Mouse (Mus musculus): ENCODE data around the gene Tnni1. TPM values are rescaled to one million over a fixed set of nuclear protein-coding genes. Genes with fewer than 3 reads are reported as not detected.
A peak's percentile ranks its signal among the peaks of the same experiment; 100 is the strongest.

Tnni1 gene
- polyA plus RNA-seq (2012; rRNA removed) = 0.80 and 1.3 TPM in 2 replicates

GRCm38 (mm10) chr1:135778780-135779535 lies at the start of gene Tnni1:
Gene Tnni1 (plus strand): TSS chr1:135779434.
- no peak within 1 kb of the TSS for H3K4me3 ChIP-seq (ENCODE audit: extremely low read depth, insufficient read depth, insufficient read length)
- no peaks in the 10 kb centered on the region for H3K36me3 ChIP-seq (ENCODE audit: control insufficient read depth, insufficient read depth, low read length)
- H3K27me3 ChIP-seq (ENCODE audit: control insufficient read depth, insufficient read depth, low read length) = no peaks in the 10 kb centered on the region
- no peak within 1 kb of the TSS for H3K27ac ChIP-seq (ENCODE audit: insufficient read depth, low read length)
- DNase-seq (ENCODE audit: low read depth in 1 of 2, low spot score in 2 of 2) = no peak
- WGBS = 8% methylated on average over 22 of the region's 22 CpGs
- H3K4me1 ChIP-seq (ENCODE audit: control insufficient read depth, insufficient read depth, insufficient read length) = no peaks in the 10 kb centered on the region
- TF ChIP-seq CTCF (IDR thresholded peaks at IDR 0.05; ENCODE audit: extremely low read depth, insufficient read depth, insufficient read length, insufficient replicate concordance) (no peak), POLR2A (IDR thresholded peaks at IDR 0.05; ENCODE audit: low read depth, low read length) (no peak)

- no peak for DNase-seq (ENCODE audit: low read depth in 1 of 2, low spot score in 2 of 2)
- TF ChIP-seq POLR2A (IDR thresholded peaks at IDR 0.05; ENCODE audit: low read depth, low read length) (no peak), CTCF (IDR thresholded peaks at IDR 0.05; ENCODE audit: extremely low read depth, insufficient read depth, insufficient read length, insufficient replicate concordance) (no peak)
- Histone ChIP-seq H3K36me3 (ENCODE audit: control insufficient read depth, insufficient read depth, low read length) (no peaks in the 10 kb centered on the region), H3K27me3 (ENCODE audit: control insufficient read depth, insufficient read depth, low read length) (no peaks in the 10 kb centered on the region), H3K27ac (ENCODE audit: insufficient read depth, low read length) (peak overlapping the region; percentile 88; the same call in 1 of the 2 replicates), H3K4me3 (ENCODE audit: extremely low read depth, insufficient read depth, insufficient read length) (peak overlapping the region; percentile 79), H3K4me1 (ENCODE audit: control insufficient read depth, insufficient read depth, insufficient read length) (peaks cover 16% of the 10 kb centered on the region; the same call in 1 of the 2 replicates)
- WGBS = 19% methylated on average over 4 of the region's 4 CpGs
These were observed 49.4 kb upstream of the Tnni1 start for GRCm38 (mm10) chr1:135729821-135730220.

GRCm38 (mm10) chr1:135730296-135730695 lies 48.9 kb upstream of the Tnni1 start:
- peaks cover 16% of the 10 kb centered on the region; the same call in 1 of the 2 replicates for H3K4me1 ChIP-seq (ENCODE audit: control insufficient read depth, insufficient read depth, insufficient read length)
- 32% methylated on average over 3 of the region's 3 CpGs for WGBS
- H3K27ac ChIP-seq (ENCODE audit: insufficient read depth, low read length) = peak overlapping the region; percentile 27
- DNase-seq (ENCODE audit: low read depth in 1 of 2, low spot score in 2 of 2) = no peak
- peak overlapping the region; percentile 79; the same call in 1 of the 2 replicates for H3K4me3 ChIP-seq (ENCODE audit: extremely low read depth, insufficient read depth, insufficient read length)
- H3K27me3 ChIP-seq (ENCODE audit: control insufficient read depth, insufficient read depth, low read length) = no peaks in the 10 kb centered on the region
- no peaks in the 10 kb centered on the region for H3K36me3 ChIP-seq (ENCODE audit: control insufficient read depth, insufficient read depth, low read length)
- no peak for TF ChIP-seq POLR2A (IDR thresholded peaks at IDR 0.05; ENCODE audit: low read depth, low read length)
- no peak for TF ChIP-seq CTCF (IDR thresholded peaks at IDR 0.05; ENCODE audit: extremely low read depth, insufficient read depth, insufficient read length, insufficient replicate concordance)

GRCm38 (mm10) chr1:135731393-135731792 lies 47.8 kb upstream of the Tnni1 start:
- no peak for DNase-seq (ENCODE audit: low read depth in 1 of 2, low spot score in 2 of 2)
- no peaks in the 10 kb centered on the region for H3K27me3 ChIP-seq (ENCODE audit: control insufficient read depth, insufficient read depth, low read length)
- H3K27ac ChIP-seq (ENCODE audit: insufficient read depth, low read length) = peak overlapping the region; percentile 22
- TF ChIP-seq POLR2A (IDR thresholded peaks at IDR 0.05; ENCODE audit: low read depth, low read length) (no peak), CTCF (IDR thresholded peaks at IDR 0.05; ENCODE audit: extremely low read depth, insufficient read depth, insufficient read length, insufficient replicate concordance) (no peak)
- peaks cover 10% of the 10 kb centered on the region; the same call in 1 of the 2 replicates for H3K4me1 ChIP-seq (ENCODE audit: control insufficient read depth, insufficient read depth, insufficient read length)
- no peaks in the 10 kb centered on the region for H3K36me3 ChIP-seq (ENCODE audit: control insufficient read depth, insufficient read depth, low read length)
- WGBS = 56% methylated on average over 7 of the region's 7 CpGs
- no peak overlapping the region for H3K4me3 ChIP-seq (ENCODE audit: extremely low read depth, insufficient read depth, insufficient read length)

GRCm38 (mm10) chr1:135731897-135732684 lies 47.1 kb upstream of the Tnni1 start:
- Histone ChIP-seq H3K4me1 (ENCODE audit: control insufficient read depth, insufficient read depth, insufficient read length) (peaks cover 10% of the 10 kb centered on the region; the same call in 1 of the 2 replicates), H3K4me3 (ENCODE audit: extremely low read depth, insufficient read depth, insufficient read length) (no peak overlapping the region)

GRCm38 (mm10) chr1:135734225-135734937 lies 44.9 kb upstream of the Tnni1 start:
- no peak for DNase-seq (ENCODE audit: low read depth in 1 of 2, low spot score in 2 of 2)
- TF ChIP-seq CTCF (IDR thresholded peaks at IDR 0.05; ENCODE audit: extremely low read depth, insufficient read depth, insufficient read length, insufficient replicate concordance) = no peak
- TF ChIP-seq POLR2A (IDR thresholded peaks at IDR 0.05; ENCODE audit: low read depth, low read length) = no peak
- H3K27ac ChIP-seq (ENCODE audit: insufficient read depth, low read length) = peak overlapping the region; percentile 43; the same call in 1 of the 2 replicates
- no peaks in the 10 kb centered on the region for H3K27me3 ChIP-seq (ENCODE audit: control insufficient read depth, insufficient read depth, low read length)
- H3K36me3 ChIP-seq (ENCODE audit: control insufficient read depth, insufficient read depth, low read length) = no peaks in the 10 kb centered on the region
- no peak overlapping the region for H3K4me3 ChIP-seq (ENCODE audit: extremely low read depth, insufficient read depth, insufficient read length)
- H3K4me1 ChIP-seq (ENCODE audit: control insufficient read depth, insufficient read depth, insufficient read length) = peaks cover 10% of the 10 kb centered on the region; the same call in 1 of the 2 replicates
- 69% methylated on average over 7 of the region's 7 CpGs for WGBS

More at GRCm38 (mm10) chr1:135731897-135732684, 47.1 kb upstream of the Tnni1 start:
- Histone ChIP-seq H3K27ac (ENCODE audit: insufficient read depth, low read length) (peak overlapping the region; percentile 22), H3K27me3 (ENCODE audit: control insufficient read depth, insufficient read depth, low read length) (no peaks in the 10 kb centered on the region), H3K36me3 (ENCODE audit: control insufficient read depth, insufficient read depth, low read length) (no peaks in the 10 kb centered on the region)
- no peak for TF ChIP-seq CTCF (IDR thresholded peaks at IDR 0.05; ENCODE audit: extremely low read depth, insufficient read depth, insufficient read length, insufficient replicate concordance)
- no peak for TF ChIP-seq POLR2A (IDR thresholded peaks at IDR 0.05; ENCODE audit: low read depth, low read length)
- no peak for DNase-seq (ENCODE audit: low read depth in 1 of 2, low spot score in 2 of 2)
- 88% methylated on average over 11 of the region's 11 CpGs for WGBS
